Mouse (Mus musculus): Measurements from ENCODE around the gene Klk10. TPM values are rescaled to one million over a fixed set of nuclear protein-coding genes. Genes with fewer than 3 reads are reported as not detected.

Gene Klk10
- polyA plus RNA-seq, 1 experiment from 2014 or later: 4.6 TPM

DNA sequence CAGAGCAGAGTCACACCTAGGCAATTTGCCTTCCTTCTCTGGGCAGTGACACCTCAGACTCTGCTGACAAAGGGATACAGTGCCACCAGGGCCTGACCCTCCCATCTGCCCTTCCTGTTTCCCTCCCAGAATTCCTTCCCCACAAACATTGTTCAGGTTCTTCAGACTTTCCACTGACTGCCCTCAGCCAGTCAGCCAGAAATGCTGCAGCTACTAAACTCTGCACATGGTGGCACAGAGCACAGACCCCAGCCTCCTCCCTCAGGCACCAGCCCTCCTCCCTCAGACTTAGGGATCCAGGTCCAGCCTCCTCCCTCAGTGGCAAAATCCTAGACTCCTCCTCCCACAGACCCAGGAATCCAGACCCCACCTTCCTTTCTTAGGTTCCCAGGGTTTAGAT lies 35.9 kb downstream of the Klk10 start:
- no peak overlapping the region for H3K4me2 ChIP-seq (ENCODE audit: low read depth, low read length)
- H3K9ac ChIP-seq (ENCODE audit: low read length): no peak overlapping the region
- no peak overlapping the region for H3K27ac ChIP-seq (ENCODE audit: low read length)
- H3K9me3 ChIP-seq (ENCODE audit: control insufficient read depth, low read length): no peaks in the 10 kb centered on the region
- no peaks in the 10 kb centered on the region for H3K36me3 ChIP-seq (ENCODE audit: control insufficient read depth, insufficient read depth, low read length)
- no peak for ATAC-seq (ENCODE audit: low read depth)
- H3K4me1 ChIP-seq (replicated peaks; ENCODE audit: control insufficient read depth, insufficient read depth, low read length): no peaks in the 10 kb centered on the region
- no peak overlapping the region for H3K4me3 ChIP-seq (ENCODE audit: low read length)
- H3K27me3 ChIP-seq (ENCODE audit: control insufficient read depth, insufficient read depth, low read depth, low read length): no peaks in the 10 kb centered on the region

DNA sequence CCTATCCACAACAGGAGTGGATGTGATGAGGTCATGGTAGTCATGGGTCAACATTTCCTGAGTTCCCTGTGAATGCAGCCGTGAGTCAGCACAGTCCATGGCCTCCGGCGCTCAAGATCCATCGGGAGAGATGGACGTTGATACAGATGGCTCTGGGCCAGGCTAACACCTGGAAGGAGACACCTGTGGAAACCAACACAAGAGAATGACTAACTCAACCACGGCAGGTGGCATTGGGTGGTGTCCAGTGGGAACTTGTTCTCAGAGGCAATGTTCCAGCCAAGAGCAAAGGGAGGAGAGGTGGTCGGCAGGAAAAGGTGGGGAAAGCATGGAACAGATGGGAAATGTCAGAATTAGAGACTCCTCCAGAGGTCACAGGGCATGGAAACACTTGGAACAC lies 40.7 kb downstream of the Klk10 start:
- Histone ChIP-seq H3K4me3 (ENCODE audit: low read length) (no peak overlapping the region), H3K4me1 (replicated peaks; ENCODE audit: control insufficient read depth, insufficient read depth, low read length) (no peaks in the 10 kb centered on the region), H3K36me3 (ENCODE audit: control insufficient read depth, insufficient read depth, low read length) (no peaks in the 10 kb centered on the region), H3K27me3 (ENCODE audit: control insufficient read depth, insufficient read depth, low read depth, low read length) (no peaks in the 10 kb centered on the region), H3K27ac (ENCODE audit: low read length) (no peak overlapping the region), H3K9ac (ENCODE audit: low read length) (no peak overlapping the region), H3K4me2 (ENCODE audit: low read depth, low read length) (no peak overlapping the region), H3K9me3 (ENCODE audit: control insufficient read depth, low read length) (no peaks in the 10 kb centered on the region)
- no peak for ATAC-seq (ENCODE audit: low read depth)
- 86% methylated on average over 7 of the region's 7 CpGs for WGBS

DNA sequence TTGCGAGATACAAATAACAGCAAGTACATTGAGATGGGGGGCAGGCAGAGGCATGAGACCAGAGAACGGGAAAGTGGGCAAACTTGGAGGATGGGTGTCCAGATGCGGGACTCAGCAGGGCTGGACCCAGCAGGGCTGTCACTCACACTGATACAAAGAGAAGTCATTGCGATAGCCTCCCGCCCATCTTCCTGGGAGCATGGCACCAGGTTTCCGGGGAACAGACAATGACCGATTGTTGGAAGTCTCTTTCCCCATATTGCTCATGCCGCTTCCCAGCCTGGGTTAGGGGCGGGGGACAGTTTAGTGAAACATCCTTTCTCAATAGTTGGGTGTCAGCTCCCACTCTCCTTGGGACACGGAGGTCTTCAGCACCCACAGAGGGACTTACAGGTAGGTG lies 43.4 kb downstream of the Klk10 start, which contains the start of gene Klk6:
TSS of gene Klk6 (plus strand) at position 301 of the 400 bp plus-strand sequence.
- Histone ChIP-seq H3K4me1 (replicated peaks; ENCODE audit: control insufficient read depth, insufficient read depth, low read length) (no peaks in the 10 kb centered on the region), H3K36me3 (ENCODE audit: control insufficient read depth, insufficient read depth, low read length) (no peaks in the 10 kb centered on the region), H3K9ac (ENCODE audit: low read length) (no peak within 1 kb of the TSS), H3K9me3 (ENCODE audit: control insufficient read depth, low read length) (no peaks in the 10 kb centered on the region), H3K4me2 (ENCODE audit: low read depth, low read length) (no peak within 1 kb of the TSS), H3K27me3 (ENCODE audit: control insufficient read depth, insufficient read depth, low read depth, low read length) (no peaks in the 10 kb centered on the region), H3K4me3 (ENCODE audit: low read length) (no peak within 1 kb of the TSS), H3K27ac (ENCODE audit: low read length) (no peak within 1 kb of the TSS)
- ATAC-seq (ENCODE audit: low read depth): no peak
- WGBS: 76% methylated on average over 10 of the region's 10 CpGs

DNA sequence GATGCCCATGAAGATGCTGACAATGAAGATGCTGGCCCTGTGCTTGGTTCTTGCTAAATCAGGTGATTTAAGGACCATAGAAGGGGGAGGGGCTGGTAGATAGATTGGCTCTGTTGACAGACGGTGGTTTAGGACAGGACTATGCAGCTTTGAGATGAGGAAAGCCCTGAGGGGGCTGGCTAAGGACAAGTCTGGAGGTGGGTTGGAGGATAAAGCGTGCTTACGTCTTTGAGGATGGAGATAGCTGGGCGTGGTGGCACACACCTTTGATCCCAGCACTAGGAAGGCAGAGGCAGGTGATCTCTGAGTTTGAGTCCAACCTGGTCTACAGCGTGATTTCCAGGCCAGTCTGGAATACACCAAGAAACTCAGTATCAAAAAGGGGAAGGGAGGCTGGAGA lies 45.2 kb downstream of the Klk10 start:
- Histone ChIP-seq H3K4me3 (ENCODE audit: low read length) (no peak overlapping the region), H3K27me3 (ENCODE audit: control insufficient read depth, insufficient read depth, low read depth, low read length) (no peaks in the 10 kb centered on the region), H3K36me3 (ENCODE audit: control insufficient read depth, insufficient read depth, low read length) (no peaks in the 10 kb centered on the region), H3K4me2 (ENCODE audit: low read depth, low read length) (no peak overlapping the region), H3K9me3 (ENCODE audit: control insufficient read depth, low read length) (no peaks in the 10 kb centered on the region), H3K4me1 (replicated peaks; ENCODE audit: control insufficient read depth, insufficient read depth, low read length) (no peaks in the 10 kb centered on the region), H3K9ac (ENCODE audit: low read length) (no peak overlapping the region), H3K27ac (ENCODE audit: low read length) (no peak overlapping the region)
- 85% methylated on average over 5 of the region's 5 CpGs for WGBS
- ATAC-seq (ENCODE audit: low read depth): no peak

DNA sequence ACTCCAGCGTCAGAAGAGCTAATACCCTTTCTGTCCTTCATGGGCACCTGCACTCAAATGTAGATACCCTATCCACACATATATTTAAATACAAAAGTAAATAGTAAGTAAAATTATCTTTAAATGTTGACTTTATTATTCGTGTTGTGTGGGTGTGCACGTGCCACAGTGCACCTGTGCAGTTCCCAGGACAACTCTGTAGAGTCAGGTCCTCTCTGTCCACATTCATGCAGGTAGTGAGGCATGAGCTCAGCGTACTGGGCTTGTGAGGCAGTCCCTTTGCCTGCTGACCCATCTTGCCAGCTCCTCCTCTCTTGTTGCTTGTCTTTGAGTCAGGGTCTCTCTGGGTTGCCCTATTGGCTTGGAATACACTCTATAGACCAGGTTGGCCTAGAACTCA lies 46.9 kb downstream of the Klk10 start:
- WGBS: 75% methylated on average over 4 of the region's 4 CpGs
- H3K4me2 ChIP-seq (ENCODE audit: low read depth, low read length): no peak overlapping the region
- no peak overlapping the region for H3K27ac ChIP-seq (ENCODE audit: low read length)
- no peaks in the 10 kb centered on the region for H3K36me3 ChIP-seq (ENCODE audit: control insufficient read depth, insufficient read depth, low read length)
- H3K27me3 ChIP-seq (ENCODE audit: control insufficient read depth, insufficient read depth, low read depth, low read length): no peaks in the 10 kb centered on the region
- H3K4me1 ChIP-seq (replicated peaks; ENCODE audit: control insufficient read depth, insufficient read depth, low read length): no peaks in the 10 kb centered on the region
- H3K9me3 ChIP-seq (ENCODE audit: control insufficient read depth, low read length): no peaks in the 10 kb centered on the region
- H3K9ac ChIP-seq (ENCODE audit: low read length): no peak overlapping the region
- ATAC-seq (ENCODE audit: low read depth): no peak
- H3K4me3 ChIP-seq (ENCODE audit: low read length): no peak overlapping the region

DNA sequence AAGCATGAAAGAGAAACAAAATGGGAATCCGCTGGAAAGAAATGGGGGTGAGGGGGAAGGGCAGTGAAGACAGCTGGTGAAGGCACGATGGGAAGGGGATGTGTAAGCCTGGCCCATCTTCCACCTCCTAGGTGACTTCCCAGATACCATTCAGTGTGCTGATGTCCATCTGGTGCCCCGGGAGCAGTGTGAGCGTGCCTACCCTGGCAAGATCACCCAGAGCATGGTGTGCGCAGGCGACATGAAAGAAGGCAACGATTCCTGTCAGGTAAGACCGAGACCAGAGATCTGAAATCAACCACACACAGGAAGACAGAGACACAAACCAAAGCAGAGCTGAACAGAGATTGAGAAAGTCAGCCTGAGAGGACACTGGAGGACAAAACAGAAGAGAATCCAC lies 48.2 kb downstream of the Klk10 start:
- no peaks in the 10 kb centered on the region for H3K36me3 ChIP-seq (ENCODE audit: control insufficient read depth, insufficient read depth, low read length)
- 87% methylated on average over 8 of the region's 8 CpGs for WGBS
- H3K27ac ChIP-seq (ENCODE audit: low read length): no peak overlapping the region
- no peaks in the 10 kb centered on the region for H3K4me1 ChIP-seq (replicated peaks; ENCODE audit: control insufficient read depth, insufficient read depth, low read length)
- H3K4me3 ChIP-seq (ENCODE audit: low read length): no peak overlapping the region
- no peak for ATAC-seq (ENCODE audit: low read depth)
- H3K9ac ChIP-seq (ENCODE audit: low read length): no peak overlapping the region
- no peaks in the 10 kb centered on the region for H3K9me3 ChIP-seq (ENCODE audit: control insufficient read depth, low read length)
- no peaks in the 10 kb centered on the region for H3K27me3 ChIP-seq (ENCODE audit: control insufficient read depth, insufficient read depth, low read depth, low read length)
- no peak overlapping the region for H3K4me2 ChIP-seq (ENCODE audit: low read depth, low read length)

Other genes with a start within 250 kb of the Klk10 start
- gene Cd33, start 236.6 kb upstream of the Klk10 start, polyA plus RNA-seq (2015; fragmentation: Nextera tagmentation; extraction: Ambion mirVana): 2.2 and 2.3 TPM in 2 replicates
- gene Zfp658, start 218.8 kb upstream of the Klk10 start, polyA plus RNA-seq (2015; fragmentation: Nextera tagmentation; extraction: Ambion mirVana): 4.3 TPM in 2 replicates
- gene Zfp719, start 201.4 kb upstream of the Klk10 start, polyA plus RNA-seq (2015; fragmentation: Nextera tagmentation; extraction: Ambion mirVana): 14.1 and 15.8 TPM in 2 replicates
- gene Zfp819, start 173.9 kb upstream of the Klk10 start, polyA plus RNA-seq (2015; fragmentation: Nextera tagmentation; extraction: Ambion mirVana): 0.41 and 0.80 TPM in 2 replicates
- not detected in 2 replicates for gene Ceacam18, start 146.3 kb upstream of the Klk10 start, polyA plus RNA-seq (2015; fragmentation: Nextera tagmentation; extraction: Ambion mirVana)
- 1.2 and 2.2 TPM in 2 replicates for gene Siglece, start 120.9 kb upstream of the Klk10 start, polyA plus RNA-seq (2015; fragmentation: Nextera tagmentation; extraction: Ambion mirVana)
- gene Ctu1, start 109.0 kb upstream of the Klk10 start, polyA plus RNA-seq (2015; fragmentation: Nextera tagmentation; extraction: Ambion mirVana): 13.0 and 13.1 TPM in 2 replicates
- not detected in 2 replicates for gene Klk14, start 90.6 kb upstream of the Klk10 start, polyA plus RNA-seq (2015; fragmentation: Nextera tagmentation; extraction: Ambion mirVana)
- gene Klk13, start 68.5 kb upstream of the Klk10 start, polyA plus RNA-seq (2015; fragmentation: Nextera tagmentation; extraction: Ambion mirVana): 3.9 and 5.5 TPM in 2 replicates
- not detected in 2 replicates for gene Klk12, start 12.1 kb upstream of the Klk10 start, polyA plus RNA-seq (2015; fragmentation: Nextera tagmentation; extraction: Ambion mirVana)
- gene Klk11, start 6.4 kb upstream of the Klk10 start, polyA plus RNA-seq (2015; fragmentation: Nextera tagmentation; extraction: Ambion mirVana): 0.41 and 0.75 TPM in 2 replicates
- 0.14 and 0.33 TPM in 2 replicates for gene Klk9, start 10.9 kb downstream of the Klk10 start, polyA plus RNA-seq (2015; fragmentation: Nextera tagmentation; extraction: Ambion mirVana)
- 24.2 TPM in 2 replicates for gene Klk8, start 16.5 kb downstream of the Klk10 start, polyA plus RNA-seq (2015; fragmentation: Nextera tagmentation; extraction: Ambion mirVana)
- gene Klk7, start 30.3 kb downstream of the Klk10 start, polyA plus RNA-seq (2015; fragmentation: Nextera tagmentation; extraction: Ambion mirVana): not detected in 2 replicates
- gene Klk6, start 43.5 kb downstream of the Klk10 start, polyA plus RNA-seq (2015; fragmentation: Nextera tagmentation; extraction: Ambion mirVana): not detected in 2 replicates
- not detected in 2 replicates for gene Klk5, start 60.9 kb downstream of the Klk10 start, polyA plus RNA-seq (2015; fragmentation: Nextera tagmentation; extraction: Ambion mirVana)
- gene Klk4, start 100.1 kb downstream of the Klk10 start, polyA plus RNA-seq (2015; fragmentation: Nextera tagmentation; extraction: Ambion mirVana): not detected in 2 replicates
- gene Klk15, start 152.7 kb downstream of the Klk10 start, polyA plus RNA-seq (2015; fragmentation: Nextera tagmentation; extraction: Ambion mirVana): not detected in 2 replicates
- not detected in 2 replicates for gene Klk1b8, start 169.6 kb downstream of the Klk10 start, polyA plus RNA-seq (2015; fragmentation: Nextera tagmentation; extraction: Ambion mirVana)
- not detected in 2 replicates for gene Klk1b1, start 185.7 kb downstream of the Klk10 start, polyA plus RNA-seq (2015; fragmentation: Nextera tagmentation; extraction: Ambion mirVana)
- gene Klk1b9, start 195.0 kb downstream of the Klk10 start, polyA plus RNA-seq (2015; fragmentation: Nextera tagmentation; extraction: Ambion mirVana): not detected in 2 replicates
- not detected in 2 replicates for gene Klk1b11, start 214.8 kb downstream of the Klk10 start, polyA plus RNA-seq (2015; fragmentation: Nextera tagmentation; extraction: Ambion mirVana)
- gene Klk1b26, start 231.1 kb downstream of the Klk10 start, polyA plus RNA-seq (2015; fragmentation: Nextera tagmentation; extraction: Ambion mirVana): not detected in 2 replicates